Mouse (Mus musculus) forebrain, embryonic 14.5 days (tissue): ENCODE results near the gene Ifnar2. TPM values are rescaled to one million over a fixed set of nuclear protein-coding genes. Genes with fewer than 3 reads are reported as not detected.

Experiments
- ATAC-seq: fragments of 200-750 bp; cut with Nextera tagmentation; 2 replicates; pipeline ENCODE4 v1.8.0; 2017; ENCODE audit warnings: mild to moderate bottlenecking, moderate library complexity
- DNase-seq: peaks from one replicate; pipeline ENCODE4 v3.0.0-alpha.2; 2015; ENCODE audit warnings: low spot score
- H3K27ac ChIP-seq: fragments of 300-500 bp; sonication (generic); 2 replicates; pipeline ENCODE4 v1.5.1; 2014; ENCODE audit warnings: low read depth, mild to moderate bottlenecking, control low read depth, low read length, moderate library complexity
- H3K27me3 ChIP-seq: fragments of 300-500 bp; sonication (generic); replicated peaks from 2 replicates; pipeline ENCODE4 v1.6.1; 2014; ENCODE audit warnings: low read length, control low read depth, mixed read lengths; ENCODE audit not compliant: control insufficient read depth, insufficient read depth
- H3K36me3 ChIP-seq: fragments of 300-500 bp; sonication (generic); 2 replicates; pipeline ENCODE4 v1.6.1; 2014; ENCODE audit warnings: low read length, control low read depth; ENCODE audit not compliant: control insufficient read depth, insufficient read depth
- H3K4me1 ChIP-seq: fragments of 300-500 bp; sonication (generic); 2 replicates; pipeline ENCODE4 v1.6.1; 2014; ENCODE audit warnings: antibody characterized with exemption, low read length, control low read depth; ENCODE audit not compliant: control insufficient read depth, insufficient read depth
- H3K4me2 ChIP-seq: fragments of 300-500 bp; sonication (generic); 2 replicates; pipeline ENCODE4 v1.6.1; 2014; ENCODE audit warnings: mild to moderate bottlenecking, control low read depth, low read length
- H3K4me3 ChIP-seq: fragments of 300-500 bp; sonication (generic); 2 replicates; pipeline ENCODE4 v1.5.1; 2014; ENCODE audit warnings: low read depth, low read length, control low read depth
- H3K9ac ChIP-seq: fragments of 300-500 bp; sonication (generic); 2 replicates; pipeline ENCODE4 v1.6.1; 2014; ENCODE audit warnings: mild to moderate bottlenecking, low read length, control low read depth, moderate library complexity
- H3K9me3 ChIP-seq: fragments of 300-500 bp; sonication (generic); replicated peaks from 2 replicates; pipeline ENCODE4 v1.6.1; 2016; ENCODE audit warnings: low read length, control low read depth, mixed read lengths; ENCODE audit not compliant: control insufficient read depth
- WGBS: fragments of 180-500 bp; shearing (Covaris S2); extraction: QIAGEN DNeasy Blood & Tissue Kit; methylation state at CpG from one replicate; pipeline ENCODE4 v1.1.7; 2014; 5-methylcytosine and 5-hydroxymethylcytosine counted together
- polyA plus RNA-seq: library from polyadenylated mRNA; unstranded; fragments of >200 nt; fragmentation: Nextera tagmentation; extraction: Ambion mirVana; gene quantifications from 2 replicates; pipeline ENCODE4 v1.2.1, GENCODE M21; 2014

Gene Ifnar2
- 44.6 and 46.9 TPM in 2 replicates for polyA plus RNA-seq

- ATAC-seq (peak; percentile 93), DNase-seq (peak; percentile 87)
- H3K4me2 ChIP-seq: peak within 1 kb of the TSS; percentile 65
- H3K9ac ChIP-seq: peak within 1 kb of the TSS; percentile 98
- peak within 1 kb of the TSS; percentile 92 for H3K27ac ChIP-seq
- H3K4me3 ChIP-seq: peak within 1 kb of the TSS; percentile 85
- peaks cover 5% of the 10 kb centered on the region for H3K4me1 ChIP-seq
- no peaks in the 10 kb centered on the region for H3K9me3 ChIP-seq
- under 1% methylated on average over 62 of the region's 62 CpGs for WGBS
- no peaks in the 10 kb centered on the region for H3K36me3 ChIP-seq
- H3K27me3 ChIP-seq: no peaks in the 10 kb centered on the region
These were observed at the start of gene Ifnar2 for GRCm38 (mm10) chr16:91372577-91373472. Gene Ifnar2, plus strand, starts transcription at chr16:91372783.

GRCm38 (mm10) chr16:91327605-91328004 lies 45.0 kb upstream of the Ifnar2 start:
- 0 out of 2 replicates have a peak, but pooled peaks have one; percentile 40 for ATAC-seq

GRCm38 (mm10) chr16:91328922-91329321 lies 43.7 kb upstream of the Ifnar2 start:
- Histone ChIP-seq H3K27me3 (peaks cover 6% of the 10 kb centered on the region; the same call in 1 of the 2 replicates), H3K4me3 (no peak overlapping the region), H3K36me3 (no peaks in the 10 kb centered on the region), H3K4me2 (no peak overlapping the region), H3K9ac (no peak overlapping the region), H3K9me3 (no peaks in the 10 kb centered on the region), H3K4me1 (0 out of 2 replicates have a peak, but pooled peaks cover 4% of the 10 kb centered on the region), H3K27ac (no peak overlapping the region)
- no peak for DNase-seq
- ATAC-seq: no peak
- 85% methylated on average over 19 of the region's 19 CpGs for WGBS

More at GRCm38 (mm10) chr16:91327605-91328004, 45.0 kb upstream of the Ifnar2 start:
- 24% methylated on average over 7 of the region's 7 CpGs for WGBS
- DNase-seq: peak; percentile 66
- Histone ChIP-seq H3K27me3 (peaks cover 4% of the 10 kb centered on the region; the same call in 1 of the 2 replicates), H3K4me2 (no peak overlapping the region), H3K36me3 (no peaks in the 10 kb centered on the region), H3K9ac (no peak overlapping the region), H3K4me3 (no peak overlapping the region), H3K4me1 (0 out of 2 replicates have a peak, but pooled peaks cover 4% of the 10 kb centered on the region), H3K27ac (no peak overlapping the region), H3K9me3 (no peaks in the 10 kb centered on the region)

GRCm38 (mm10) chr16:91330496-91330895 lies 42.1 kb upstream of the Ifnar2 start:
- Histone ChIP-seq H3K9me3 (no peaks in the 10 kb centered on the region), H3K36me3 (no peaks in the 10 kb centered on the region), H3K9ac (no peak overlapping the region), H3K4me1 (peaks cover 6% of the 10 kb centered on the region; the same call in 1 of the 2 replicates), H3K27ac (no peak overlapping the region), H3K27me3 (peaks cover 6% of the 10 kb centered on the region; the same call in 1 of the 2 replicates), H3K4me2 (no peak overlapping the region), H3K4me3 (no peak overlapping the region)
- ATAC-seq: no peak
- DNase-seq: no peak
- 49% methylated on average over 6 of the region's 6 CpGs for WGBS

GRCm38 (mm10) chr16:91331153-91331552 lies 41.4 kb upstream of the Ifnar2 start:
- ATAC-seq (no peak), DNase-seq (no peak)
- peaks cover 6% of the 10 kb centered on the region; the same call in 1 of the 2 replicates for H3K27me3 ChIP-seq
- 49% methylated on average over 5 of the region's 5 CpGs for WGBS
- H3K9me3 ChIP-seq: no peaks in the 10 kb centered on the region
- peaks cover 6% of the 10 kb centered on the region; the same call in 1 of the 2 replicates for H3K4me1 ChIP-seq
- no peak overlapping the region for H3K27ac ChIP-seq
- no peak overlapping the region for H3K4me3 ChIP-seq
- no peak overlapping the region for H3K9ac ChIP-seq
- H3K4me2 ChIP-seq: no peak overlapping the region
- no peaks in the 10 kb centered on the region for H3K36me3 ChIP-seq

GRCm38 (mm10) chr16:91332880-91333279 lies 39.7 kb upstream of the Ifnar2 start:
- Histone ChIP-seq H3K27ac (no peak overlapping the region), H3K4me2 (no peak overlapping the region), H3K4me1 (peaks cover 5% of the 10 kb centered on the region; the same call in 1 of the 2 replicates), H3K4me3 (no peak overlapping the region), H3K9ac (no peak overlapping the region), H3K36me3 (no peaks in the 10 kb centered on the region), H3K9me3 (no peaks in the 10 kb centered on the region), H3K27me3 (0 out of 2 replicates have a peak, but pooled peaks cover 6% of the 10 kb centered on the region)
- ATAC-seq (no peak), DNase-seq (no peak)
- 65% methylated on average over 7 of the region's 7 CpGs for WGBS

GRCm38 (mm10) chr16:91334190-91334893 lies 38.2 kb upstream of the Ifnar2 start:
- 10% methylated on average over 10 of the region's 10 CpGs for WGBS
- ATAC-seq: no peak

GRCm38 (mm10) chr16:91336753-91337152 lies 35.8 kb upstream of the Ifnar2 start:
- Histone ChIP-seq H3K4me2 (no peak overlapping the region), H3K36me3 (no peaks in the 10 kb centered on the region)
- no peak for DNase-seq

More at GRCm38 (mm10) chr16:91334190-91334893, 38.2 kb upstream of the Ifnar2 start:
- Histone ChIP-seq H3K4me1 (peaks cover 5% of the 10 kb centered on the region; the same call in 1 of the 2 replicates), H3K4me3 (no peak overlapping the region), H3K4me2 (no peak overlapping the region), H3K27ac (no peak overlapping the region), H3K9ac (no peak overlapping the region), H3K9me3 (no peaks in the 10 kb centered on the region), H3K27me3 (0 out of 2 replicates have a peak, but pooled peaks cover 6% of the 10 kb centered on the region), H3K36me3 (no peaks in the 10 kb centered on the region)
- no peak for DNase-seq

More at GRCm38 (mm10) chr16:91336753-91337152, 35.8 kb upstream of the Ifnar2 start:
- ATAC-seq: no peak
- Histone ChIP-seq H3K4me3 (no peak overlapping the region), H3K9me3 (no peaks in the 10 kb centered on the region), H3K27ac (no peak overlapping the region), H3K9ac (no peak overlapping the region), H3K27me3 (0 out of 2 replicates have a peak, but pooled peaks cover 6% of the 10 kb centered on the region), H3K4me1 (peaks cover 5% of the 10 kb centered on the region; the same call in 1 of the 2 replicates)
- WGBS: 90% methylated on average over 4 of the region's 4 CpGs
